Mouse (Mus musculus): ENCODE measurements at regions not wholly inside any gene's neighbourhood (a gene's known extent, or its start where the extent isn't known, plus 50 kb on each side); places are given as distances from the start of the nearest gene placed in this dataset.
"Not testable (repeated sequence)": the region's sequence is repeated elsewhere in the genome, so short reads cannot be mapped to it uniquely, and the experiment has no call there.

DNA sequence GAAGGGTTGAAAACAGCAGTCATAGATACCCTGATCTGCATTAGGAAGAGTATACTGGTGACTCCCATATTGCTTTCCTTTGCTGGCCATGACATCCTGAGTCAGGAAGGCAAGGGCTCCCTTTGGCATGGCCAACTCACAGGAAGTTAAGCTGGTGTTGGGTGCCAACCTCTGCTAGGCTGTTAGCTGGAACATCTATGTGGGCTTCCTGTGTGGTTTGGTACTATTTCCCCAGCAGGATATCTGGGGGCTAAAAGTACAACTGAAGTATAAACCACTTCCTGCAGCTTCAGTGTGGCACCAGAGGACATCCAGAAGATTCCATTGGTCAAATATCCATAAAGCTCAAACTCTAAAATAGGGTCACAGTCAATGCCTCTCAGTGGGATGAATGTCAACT lies 165.4 kb upstream of the Tbl1xr1 start:
- no peak overlapping the region for H3K4me3 ChIP-seq
- no peak for DNase-seq (ENCODE audit: low spot score)

DNA sequence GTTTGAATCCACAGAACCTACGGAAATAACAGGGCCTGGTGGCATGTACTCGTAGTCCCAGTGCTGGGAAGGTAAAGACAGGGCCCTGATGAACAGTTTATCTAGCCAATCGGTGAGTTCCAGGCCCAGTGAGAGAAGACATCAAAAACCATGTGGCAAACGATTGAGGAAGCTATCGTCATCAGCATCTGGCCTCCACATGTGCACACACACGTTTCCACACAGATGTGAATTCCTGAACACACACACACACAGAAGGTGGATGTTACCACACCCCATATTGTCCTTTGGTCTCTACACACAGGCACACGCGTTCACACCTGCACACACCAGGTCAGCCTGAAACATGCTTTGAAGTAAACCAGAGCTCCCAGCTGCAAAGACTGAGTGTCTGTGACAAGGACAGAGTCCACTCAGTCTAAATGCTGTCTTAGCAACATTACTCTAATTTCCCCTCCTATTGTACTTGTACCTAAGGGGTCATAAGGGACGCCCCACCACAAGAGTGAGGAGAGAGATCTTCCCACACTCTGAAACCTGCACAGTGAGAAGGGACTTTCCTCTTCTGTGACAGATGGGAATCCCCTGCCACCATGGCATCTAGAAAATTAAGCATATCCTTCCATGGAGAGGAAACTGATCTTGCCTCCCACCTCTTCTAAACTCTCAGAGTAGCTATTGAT lies 159.1 kb upstream of the Tbl1xr1 start:
- DNase-seq (ENCODE audit: low spot score), result no peak
- Histone ChIP-seq H3K27ac (no peak overlapping the region), H3K9me3 (no peaks in the 10 kb centered on the region), H3K4me1 (no peaks in the 10 kb centered on the region), H3K4me3 (no peak overlapping the region), H3K27me3 (ENCODE audit: insufficient read depth, poor library complexity, severe bottlenecking) (no peaks in the 10 kb centered on the region), H3K36me3 (no peaks in the 10 kb centered on the region)
- WGBS, result 86% methylated on average over 9 of the region's 9 CpGs

More for the DNA sequence above, 165.4 kb upstream of the Tbl1xr1 start:
- Histone ChIP-seq H3K4me1 (no peaks in the 10 kb centered on the region), H3K9me3 (no peaks in the 10 kb centered on the region), H3K36me3 (no peaks in the 10 kb centered on the region), H3K27me3 (ENCODE audit: insufficient read depth, poor library complexity, severe bottlenecking) (no peaks in the 10 kb centered on the region), H3K27ac (no peak overlapping the region)

DNA sequence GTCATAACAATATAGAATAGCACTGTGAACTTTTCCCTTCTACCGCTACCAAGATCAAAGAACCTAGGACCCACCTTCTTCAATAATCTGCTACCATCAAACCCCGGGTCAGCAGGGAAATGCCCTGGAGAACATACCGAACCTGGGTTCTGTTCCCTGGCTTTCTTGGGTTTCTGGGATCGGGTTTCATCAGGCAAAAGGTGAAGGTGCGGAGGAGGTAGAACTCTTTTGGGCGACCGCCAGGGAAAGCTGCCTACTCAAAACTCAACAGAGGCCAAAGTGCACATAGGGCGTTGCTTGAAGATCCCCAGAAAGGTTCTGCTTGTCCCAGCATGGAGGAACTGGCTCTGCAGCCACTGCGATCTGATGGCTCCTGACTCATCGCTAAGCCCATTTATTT lies 158.0 kb upstream of the Tbl1xr1 start:
- H3K27ac ChIP-seq, result no peak overlapping the region
- no peaks in the 10 kb centered on the region for H3K9me3 ChIP-seq
- no peak for DNase-seq (ENCODE audit: low spot score)
- H3K4me3 ChIP-seq, result no peak overlapping the region
- H3K27me3 ChIP-seq (ENCODE audit: insufficient read depth, poor library complexity, severe bottlenecking), result no peaks in the 10 kb centered on the region
- no peaks in the 10 kb centered on the region for H3K4me1 ChIP-seq
- H3K36me3 ChIP-seq, result no peaks in the 10 kb centered on the region
- WGBS, result 91% methylated on average over 10 of the region's 10 CpGs

DNA sequence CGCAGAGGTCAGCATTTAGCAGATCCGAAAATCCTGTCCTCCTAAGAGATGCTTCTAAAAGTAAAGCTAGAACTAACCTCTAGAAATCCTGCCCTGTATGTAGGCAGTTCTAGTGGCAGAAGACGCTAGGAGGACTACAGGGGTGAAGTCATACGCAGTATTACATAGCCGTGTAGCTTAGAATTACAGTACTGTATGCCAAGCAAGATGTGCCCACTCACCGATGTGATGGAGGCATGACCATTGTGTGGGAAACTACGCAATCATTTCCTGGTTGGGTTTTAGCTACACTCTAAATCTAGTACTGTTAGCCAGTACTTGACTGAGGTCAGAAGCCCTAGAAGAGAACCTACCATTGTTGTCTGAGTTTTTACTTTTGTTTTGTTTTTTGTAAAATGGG lies 156.5 kb upstream of the Tbl1xr1 start:
- no peak overlapping the region for H3K4me3 ChIP-seq
- DNase-seq (ENCODE audit: low spot score), result no peak
- no peaks in the 10 kb centered on the region for H3K4me1 ChIP-seq
- no peaks in the 10 kb centered on the region for H3K36me3 ChIP-seq
- WGBS, result 89% methylated on average over 7 of the region's 7 CpGs
- H3K27ac ChIP-seq, result no peak overlapping the region
- H3K27me3 ChIP-seq (ENCODE audit: insufficient read depth, poor library complexity, severe bottlenecking), result no peaks in the 10 kb centered on the region
- no peaks in the 10 kb centered on the region for H3K9me3 ChIP-seq

DNA sequence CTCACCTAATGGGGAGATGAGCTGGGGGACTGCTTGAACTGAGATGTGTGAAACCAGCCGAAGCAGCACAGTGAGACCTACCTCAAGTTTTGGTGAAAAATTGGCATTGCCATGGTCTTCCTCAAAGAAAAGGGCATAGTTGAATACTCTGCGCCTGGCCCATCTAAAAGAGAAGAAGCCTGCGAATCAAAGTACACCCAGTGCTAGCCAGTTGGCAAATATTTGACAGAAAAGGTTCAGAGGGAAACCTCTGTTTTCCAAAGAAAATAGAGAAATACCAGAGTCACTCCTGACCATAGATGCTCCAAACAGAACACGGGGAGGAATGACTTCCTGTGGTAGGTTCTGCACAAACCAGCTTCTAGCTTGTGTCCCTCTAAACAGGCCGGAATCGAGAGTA lies 144.5 kb upstream of the Tbl1xr1 start:
- DNase-seq (ENCODE audit: low spot score), result no peak
- Histone ChIP-seq H3K27me3 (ENCODE audit: insufficient read depth, poor library complexity, severe bottlenecking) (no peaks in the 10 kb centered on the region), H3K27ac (no peak overlapping the region), H3K36me3 (no peaks in the 10 kb centered on the region), H3K4me1 (peaks cover 25% of the 10 kb centered on the region), H3K4me3 (no peak overlapping the region), H3K9me3 (no peaks in the 10 kb centered on the region)
- 86% methylated on average over 6 of the region's 6 CpGs for WGBS

DNA sequence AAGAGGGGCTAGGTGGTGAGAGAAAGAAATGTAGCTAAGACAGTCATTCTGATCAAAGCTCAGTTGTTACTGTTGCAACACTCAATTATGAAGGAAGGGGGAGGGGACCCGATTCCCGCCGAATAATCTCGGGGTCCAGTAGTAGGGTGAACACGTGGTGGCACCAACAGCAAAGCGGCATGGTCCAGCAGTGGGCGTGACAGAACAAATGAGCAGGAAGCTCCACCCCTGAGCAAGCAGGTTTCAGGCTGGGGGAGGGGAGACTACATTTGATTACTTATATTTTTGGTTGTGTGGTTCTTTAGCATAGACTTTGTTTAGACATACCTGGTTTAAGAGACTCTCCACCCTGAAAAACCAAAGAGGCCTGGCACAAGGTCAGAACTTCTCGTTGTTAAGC lies 143.8 kb upstream of the Tbl1xr1 start:
- H3K27me3 ChIP-seq (ENCODE audit: insufficient read depth, poor library complexity, severe bottlenecking); H3K27ac ChIP-seq; H3K9me3 ChIP-seq; H3K36me3 ChIP-seq; DNase-seq (ENCODE audit: low spot score); H3K4me3 ChIP-seq: not testable (repeated sequence)
- peaks cover 33% of the 10 kb centered on the region for H3K4me1 ChIP-seq
- 83% methylated on average over 8 of the region's 8 CpGs for WGBS

DNA sequence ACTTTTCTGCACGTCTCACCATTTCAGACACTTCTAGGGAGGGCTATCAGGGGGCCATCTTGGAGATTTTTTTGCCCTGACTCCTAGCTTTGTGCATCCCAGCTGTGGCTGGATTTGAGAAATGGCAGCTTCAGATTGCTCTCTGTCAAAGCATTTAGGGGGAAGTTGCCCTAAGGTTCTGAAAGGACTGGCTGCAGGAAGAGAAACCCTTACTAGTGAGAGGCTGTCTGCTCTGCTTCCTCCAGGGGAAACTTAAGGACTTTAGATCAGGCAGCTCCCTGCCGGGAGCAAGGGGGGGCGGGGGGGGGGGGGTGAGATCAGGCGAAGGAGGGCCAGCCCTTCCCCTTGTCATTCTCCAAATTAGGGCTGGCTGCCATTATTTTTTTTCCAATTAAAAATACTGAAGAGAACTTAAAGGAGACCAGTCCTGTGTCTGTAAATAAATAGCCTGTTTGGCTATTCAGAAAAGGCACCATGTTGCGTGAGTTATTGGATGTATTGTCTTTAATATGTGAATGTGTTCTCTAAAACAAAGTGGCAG lies 141.7 kb upstream of the Tbl1xr1 start:
- Histone ChIP-seq H3K36me3 (no peaks in the 10 kb centered on the region), H3K4me1 (peaks cover 40% of the 10 kb centered on the region), H3K27me3 (ENCODE audit: insufficient read depth, poor library complexity, severe bottlenecking) (no peaks in the 10 kb centered on the region), H3K27ac (peak overlapping the region; percentile 84), H3K4me3 (peak overlapping the region; percentile 49; the same call in 1 of the 2 replicates), H3K9me3 (no peaks in the 10 kb centered on the region)
- WGBS, result 6% methylated on average over 5 of the region's 5 CpGs
- no peak for DNase-seq (ENCODE audit: low spot score)

DNA sequence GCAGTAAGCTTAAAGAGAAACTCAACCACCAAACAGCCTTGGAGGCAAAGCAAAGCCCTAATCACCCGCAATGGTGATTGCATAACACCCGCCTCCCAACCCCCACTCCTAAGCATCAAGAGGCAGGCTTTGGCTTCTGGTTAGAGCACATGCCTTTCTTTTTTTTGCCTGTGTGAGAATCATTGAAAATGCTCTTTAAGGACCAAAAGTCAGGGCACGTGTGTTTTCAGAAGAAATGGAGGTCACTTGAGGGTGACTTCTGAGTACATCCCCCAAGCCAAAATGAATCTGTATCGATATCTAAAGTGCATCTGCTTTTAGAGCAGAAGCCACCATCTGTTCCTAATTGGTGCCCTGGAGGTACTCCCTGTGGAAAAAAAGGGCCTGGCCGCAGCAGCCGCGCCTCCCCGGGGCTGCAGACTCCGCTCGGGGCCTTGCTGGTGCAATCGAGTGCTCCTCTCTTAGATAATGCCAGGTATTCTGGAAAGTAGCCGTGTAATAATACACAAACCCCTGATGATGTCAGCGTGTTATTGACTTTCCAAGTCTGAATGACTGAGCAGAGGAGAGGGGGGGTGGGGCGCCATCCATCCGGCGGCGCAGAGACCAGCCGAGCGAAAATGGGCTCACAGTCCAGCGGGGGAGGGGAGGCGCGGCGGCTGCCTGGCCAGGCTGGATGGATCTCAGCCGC lies 140.7 kb upstream of the Tbl1xr1 start:
- H3K27ac ChIP-seq, result peak overlapping the region; percentile 84
- DNase-seq (ENCODE audit: low spot score), result peak; percentile 94
- peaks cover 40% of the 10 kb centered on the region for H3K4me1 ChIP-seq
- WGBS, result under 1% methylated on average over 24 of the region's 24 CpGs
- H3K36me3 ChIP-seq, result no peaks in the 10 kb centered on the region
- H3K9me3 ChIP-seq, result no peaks in the 10 kb centered on the region
- peak overlapping the region; percentile 49 for H3K4me3 ChIP-seq
- H3K27me3 ChIP-seq (ENCODE audit: insufficient read depth, poor library complexity, severe bottlenecking), result no peaks in the 10 kb centered on the region

DNA sequence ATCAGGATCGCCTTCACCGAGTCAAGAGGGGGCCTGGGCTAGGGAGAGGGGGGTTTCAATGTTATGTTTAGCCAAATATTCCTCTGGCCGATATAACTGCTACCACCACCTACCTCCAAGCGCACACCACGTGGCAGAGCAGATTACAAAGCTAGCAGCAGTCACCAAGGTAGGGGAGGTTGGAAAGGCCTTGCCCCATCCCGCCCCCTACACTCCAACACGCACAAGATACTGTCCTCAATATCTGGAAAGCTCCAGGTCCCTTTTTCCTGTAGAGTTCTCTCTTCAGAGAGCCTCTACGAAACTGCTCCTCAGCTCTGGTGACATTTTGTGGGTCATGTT lies 140.2 kb upstream of the Tbl1xr1 start:
- no peak for DNase-seq (ENCODE audit: low spot score)
- peaks cover 40% of the 10 kb centered on the region for H3K4me1 ChIP-seq
- H3K4me3 ChIP-seq, result peak overlapping the region; percentile 49
- H3K36me3 ChIP-seq, result no peaks in the 10 kb centered on the region
- H3K27me3 ChIP-seq (ENCODE audit: insufficient read depth, poor library complexity, severe bottlenecking), result no peaks in the 10 kb centered on the region
- peak overlapping the region; percentile 84 for H3K27ac ChIP-seq
- 4% methylated on average over 8 of the region's 8 CpGs for WGBS
- no peaks in the 10 kb centered on the region for H3K9me3 ChIP-seq

DNA sequence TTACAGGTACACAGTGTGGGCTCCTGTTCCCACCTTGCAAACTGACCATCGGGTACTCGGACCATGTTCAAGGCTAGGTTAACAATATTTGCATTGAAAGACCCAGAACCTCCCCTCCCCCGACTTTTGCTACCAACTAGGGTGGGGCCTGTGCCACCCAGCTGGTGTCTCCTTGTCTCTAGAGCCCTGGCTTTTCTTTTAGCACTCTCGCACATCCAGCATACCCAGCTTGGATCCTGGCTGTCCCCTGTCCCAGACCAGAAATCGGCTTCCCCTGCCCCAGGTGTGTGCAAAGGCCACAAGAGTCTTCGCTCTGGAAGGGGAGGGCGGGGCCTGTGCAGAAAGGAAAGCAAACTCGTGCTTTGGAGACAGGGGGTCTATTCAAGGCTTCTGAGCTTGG lies 139.8 kb upstream of the Tbl1xr1 start:
- Histone ChIP-seq H3K4me3 (peak overlapping the region; percentile 49), H3K9me3 (no peaks in the 10 kb centered on the region), H3K27ac (peak overlapping the region; percentile 84), H3K4me1 (peaks cover 40% of the 10 kb centered on the region), H3K36me3 (no peaks in the 10 kb centered on the region), H3K27me3 (ENCODE audit: insufficient read depth, poor library complexity, severe bottlenecking) (no peaks in the 10 kb centered on the region)
- DNase-seq (ENCODE audit: low spot score), result no peak
- 17% methylated on average over 8 of the region's 8 CpGs for WGBS

DNA sequence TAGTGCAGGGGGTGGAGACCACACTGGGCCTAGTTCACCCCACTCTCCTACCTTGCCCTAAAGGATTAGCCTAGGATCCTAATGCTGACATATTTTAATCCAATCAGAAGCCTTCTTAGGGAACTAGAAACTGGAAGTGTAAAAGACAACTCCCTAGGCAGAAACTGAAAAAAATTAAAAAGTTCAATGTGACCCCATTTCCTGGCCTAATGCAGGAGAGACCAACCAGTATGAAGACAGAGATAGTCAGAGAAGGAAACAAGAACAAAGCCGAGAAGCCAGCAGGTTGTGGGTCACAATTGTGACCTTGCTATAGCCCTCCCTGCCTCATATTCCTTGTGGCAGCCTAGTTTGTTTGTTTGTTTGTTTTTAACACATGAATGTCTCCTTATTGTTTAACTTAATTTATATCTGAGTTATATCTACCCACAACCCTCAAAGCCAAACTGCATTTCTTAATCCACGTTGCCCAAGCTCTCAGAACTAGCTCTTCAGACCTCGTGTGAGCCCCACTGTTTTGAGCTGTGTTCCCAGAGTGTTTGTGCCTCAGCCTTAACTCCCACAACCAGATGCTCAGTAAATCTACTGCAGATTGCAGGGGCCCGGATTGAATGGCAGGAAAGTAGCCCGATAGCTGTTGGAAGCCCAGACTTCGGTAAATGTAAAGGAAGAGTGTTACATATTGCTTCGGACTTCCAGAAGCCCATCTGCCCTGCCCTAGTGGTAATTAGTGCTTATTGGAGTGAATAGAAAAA lies 139.0 kb upstream of the Tbl1xr1 start:
- Histone ChIP-seq H3K27ac (peak overlapping the region; percentile 84), H3K36me3 (no peaks in the 10 kb centered on the region), H3K4me1 (peaks cover 40% of the 10 kb centered on the region), H3K27me3 (ENCODE audit: insufficient read depth, poor library complexity, severe bottlenecking) (no peaks in the 10 kb centered on the region), H3K9me3 (no peaks in the 10 kb centered on the region), H3K4me3 (no peak overlapping the region)
- no peak for DNase-seq (ENCODE audit: low spot score)
- 35% methylated on average over 7 of the region's 7 CpGs for WGBS

DNA sequence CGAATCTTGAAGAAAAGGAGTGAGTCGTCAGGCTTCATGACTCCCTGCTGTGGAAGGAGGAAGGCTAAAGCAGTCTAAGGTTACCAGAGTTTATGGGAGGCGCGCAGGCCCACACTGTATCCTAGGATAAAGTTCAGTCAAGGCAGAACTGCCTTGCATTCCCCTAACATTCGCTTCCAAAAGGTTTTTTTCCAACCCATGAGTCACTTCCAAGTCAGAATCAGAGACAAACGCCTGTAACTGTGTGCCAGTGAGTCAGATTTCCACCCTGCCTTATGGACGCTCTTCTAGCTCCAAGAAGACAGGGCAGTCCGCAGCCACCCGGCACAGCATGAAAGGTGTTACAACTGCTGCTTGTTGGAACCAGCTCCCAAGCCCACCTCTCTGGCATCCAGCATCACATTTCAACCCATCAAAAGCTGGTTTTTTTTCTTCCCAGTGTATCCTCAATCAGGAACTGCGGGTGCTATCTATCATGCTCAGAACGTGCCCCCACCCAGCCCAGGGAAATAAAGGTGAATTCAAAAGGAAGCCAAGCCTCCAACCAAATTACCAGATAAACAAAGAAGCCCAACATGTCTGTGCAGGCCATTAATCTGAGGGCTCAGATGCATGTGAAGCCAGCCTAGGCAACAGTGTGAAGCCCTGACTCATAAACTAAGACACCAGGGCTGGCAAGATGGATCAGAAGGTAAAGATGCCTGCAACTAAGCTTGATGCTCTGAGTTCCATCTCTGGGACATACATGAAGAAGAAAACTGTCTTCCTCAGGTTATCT lies 138.2 kb upstream of the Tbl1xr1 start:
- Histone ChIP-seq H3K9me3 (no peaks in the 10 kb centered on the region), H3K27ac (no peak overlapping the region), H3K36me3 (no peaks in the 10 kb centered on the region), H3K4me3 (no peak overlapping the region), H3K4me1 (peaks cover 40% of the 10 kb centered on the region), H3K27me3 (ENCODE audit: insufficient read depth, poor library complexity, severe bottlenecking) (no peaks in the 10 kb centered on the region)
- WGBS, result 42% methylated on average over 11 of the region's 11 CpGs
- DNase-seq (ENCODE audit: low spot score), result no peak

All from heart, embryonic 10.5 days (tissue).